In genomic region chr6:24175393-24175792, GRCm38 (mm10) we compare ENCODE assay signal across 27 mouse cellular contexts. TPM values are rescaled to one million over a fixed set of nuclear protein-coding genes. Genes with fewer than 3 reads are reported as not detected.
DNase-seq lines count a peak whose midpoint lies in the region; ATAC-seq lines count a peak whose summit lies in the region.
"Had no signal": no experiment of that assay in that cellular context is flagged by ENCODE, and none has a peak within 500 bp of the region (broad histone marks: within the 10 kb centered on the region; RNA-seq: fewer than 3 reads in every experiment).

No protein-coding gene starts in this region.

- no peaks in the 10 kb centered on the region for H3K9me3 ChIP-seq in hindbrain, embryonic 13.5 days
- H3K9me3 ChIP-seq: G1E; heart, embryonic 13.5 days; intestine, embryonic 15.5 days; limb, embryonic 10.5 days; limb, embryonic 15.5 days; liver, embryonic 13.5 days; midbrain, embryonic 13.5 days had no signal

- 87% methylated on average over 3 of the region's 3 CpGs for WGBS in hindbrain, embryonic 13.5 days

- no peak overlapping the region for H3K4me2 ChIP-seq in hindbrain, embryonic 13.5 days
- H3K4me2 ChIP-seq: heart, embryonic 13.5 days; intestine, embryonic 15.5 days; limb, embryonic 15.5 days; liver, embryonic 13.5 days; midbrain, embryonic 13.5 days had no signal

- DNase-seq in cerebellum, postnatal 4 days (ENCODE audit: low spot score in 2 of 2): no peak
- DNase-seq in layer of hippocampus, adult 9-11 months: peak; percentile 7
- DNase-seq in layer of hippocampus, adult 11-12 months (ENCODE audit: low spot score): no peak
- peak; percentile 75 for DNase-seq in cerebellum, adult 9-11 months
- peak; percentile 27 for DNase-seq in telencephalon, adult 2 months (ENCODE audit: low read depth, low spot score)
- DNase-seq in embryo, embryonic 9.5 days (ENCODE audit: extremely low spot score): no peak
- DNase-seq: adrenal gland, postnatal 10 days; heart, postnatal 10 days; kidney, adult 9 months; kidney, postnatal 10 days; liver, embryonic 13.5 days; lung, adult 18-20 months had no signal

- H3K27me3 ChIP-seq in hindbrain, embryonic 13.5 days: no peaks in the 10 kb centered on the region
- H3K27me3 ChIP-seq: heart, embryonic 13.5 days; intestine, embryonic 15.5 days; limb, embryonic 15.5 days; liver, embryonic 13.5 days; midbrain, embryonic 13.5 days; Patski had no signal

- no peak overlapping the region for H3K4me3 ChIP-seq in hindbrain, embryonic 13.5 days
- H3K4me3 ChIP-seq: heart, embryonic 13.5 days; intestine, embryonic 15.5 days; limb, embryonic 10.5 days; limb, embryonic 15.5 days; liver, embryonic 13.5 days; midbrain, embryonic 13.5 days had no signal

- no peak overlapping the region for H3K9ac ChIP-seq in hindbrain, embryonic 13.5 days
- H3K9ac ChIP-seq: heart, embryonic 13.5 days; intestine, embryonic 15.5 days; limb, embryonic 15.5 days; liver, embryonic 13.5 days; midbrain, embryonic 13.5 days had no signal

- no peaks in the 10 kb centered on the region for H3K4me1 ChIP-seq in hindbrain, embryonic 13.5 days (replicated peaks)
- H3K4me1 ChIP-seq: heart, embryonic 13.5 days; intestine, embryonic 15.5 days; limb, embryonic 10.5 days; limb, embryonic 15.5 days; liver, embryonic 13.5 days; midbrain, embryonic 13.5 days had no signal

- H3K36me3 ChIP-seq in hindbrain, embryonic 13.5 days: no peaks in the 10 kb centered on the region
- H3K36me3 ChIP-seq: G1E; heart, embryonic 13.5 days; intestine, embryonic 15.5 days; limb, embryonic 10.5 days; limb, embryonic 15.5 days; liver, embryonic 13.5 days; midbrain, embryonic 13.5 days had no signal

- H3K27ac ChIP-seq in hindbrain, embryonic 13.5 days: no peak overlapping the region
- H3K27ac ChIP-seq: heart, embryonic 13.5 days; hindbrain, postnatal 0 days; intestine, embryonic 15.5 days; limb, embryonic 10.5 days; limb, embryonic 15.5 days; liver, embryonic 13.5 days; macrophage; midbrain, embryonic 13.5 days had no signal

- ATAC-seq in cerebellum, adult (ENCODE audit: insufficient number of reproducible peaks, low FRiP score, low TSS enrichment): peak; percentile 56
- no peak for ATAC-seq in hindbrain, embryonic 13.5 days (ENCODE audit: low FRiP score)
- ATAC-seq: forebrain, embryonic 16.5 days; hindbrain, postnatal 0 days; intestine, embryonic 15.5 days; lung, postnatal 0 days; midbrain, embryonic 13.5 days; Patski had no signal

RNA-seq across cellular contexts. Expression of gene Slc13a1, which starts 7.5 kb away (rescaled TPM):
- polyA plus RNA-seq in hindbrain, embryonic 13.5 days (2015; fragmentation: Nextera tagmentation; extraction: Ambion mirVana): 0.13 TPM in 1 of 2 replicates, not detected in the other
- polyA plus RNA-seq: G1E; gonadal fat pad, adult 2 months; limb, embryonic 10.5 days; liver, embryonic 13.5 days; lung, postnatal 0 days; macrophage; Patski; urinary bladder, adult 2 months had no signal

Comparison
In these comparisons a context has a peak if more than half of its experiments do, and no peak if none do; other contexts are left out.
1. DNase-seq: peak in layer of hippocampus, adult 9-11 months (single experiment), cerebellum, adult 9-11 months (single experiment) and telencephalon, adult 2 months (single experiment); none in cerebellum, postnatal 4 days (0 of 2), layer of hippocampus, adult 11-12 months (single experiment) and embryo, embryonic 9.5 days (single experiment).